Mouse (Mus musculus): Measurements from ENCODE around the gene Chd4. TPM values are rescaled to one million over a fixed set of nuclear protein-coding genes. Genes with fewer than 3 reads are reported as not detected.
"Not testable (repeated sequence)": the region's sequence is repeated elsewhere in the genome, so short reads cannot be mapped to it uniquely, and the experiment has no call there.

Chd4 gene
- total and polyA plus RNA-seq, 2 experiments from 2014 or later, result 72.6 to 141 TPM

GRCm38 (mm10) chr6:125160558-125160853, 64.7 kb downstream of the Chd4 start:
- 35% methylated on average over 10 of the region's 10 CpGs for WGBS
- H3K9ac ChIP-seq, result no peak overlapping the region
- TF ChIP-seq CTCF (IDR thresholded peaks at IDR 0.05; ENCODE audit: low read depth), result no peak

GRCm38 (mm10) chr6:125160854-125161760, 65.3 kb downstream of the Chd4 start:
- H3K4me3 ChIP-seq (ENCODE audit: low read depth, low read length), result no peak overlapping the region
- H3K9ac ChIP-seq, result no peak overlapping the region
- no peak for ATAC-seq
- peaks cover 10% of the 10 kb centered on the region for H3K4me1 ChIP-seq (ENCODE audit: insufficient read depth)
- 15% methylated on average over 22 of the region's 22 CpGs for WGBS
- no peak for TF ChIP-seq CTCF (IDR thresholded peaks at IDR 0.05; ENCODE audit: low read depth)
- H3K36me3 ChIP-seq (ENCODE audit: insufficient read depth), result peaks cover 45% of the 10 kb centered on the region
- no peak overlapping the region for H3K4me2 ChIP-seq (ENCODE audit: low read depth)
- no peaks in the 10 kb centered on the region for H3K9me3 ChIP-seq (ENCODE audit: low read length)
- no peaks in the 10 kb centered on the region for H3K27me3 ChIP-seq (ENCODE audit: insufficient read depth, low read length)
- DNase-seq, result peak; percentile 31
- H3K27ac ChIP-seq (ENCODE audit: low read depth, low read length), result peak overlapping the region; percentile 29; the same call in 1 of the 2 replicates

More at GRCm38 (mm10) chr6:125160558-125160853, 64.7 kb downstream of the Chd4 start:
- DNase-seq, result no peak
- Histone ChIP-seq H3K27me3 (ENCODE audit: insufficient read depth, low read length) (no peaks in the 10 kb centered on the region), H3K4me2 (ENCODE audit: low read depth) (no peak overlapping the region), H3K4me3 (ENCODE audit: low read depth, low read length) (no peak overlapping the region), H3K27ac (ENCODE audit: low read depth, low read length) (peak overlapping the region; percentile 21; the same call in 1 of the 2 replicates), H3K4me1 (ENCODE audit: insufficient read depth) (peaks cover 10% of the 10 kb centered on the region), H3K36me3 (ENCODE audit: insufficient read depth) (peaks cover 49% of the 10 kb centered on the region), H3K9me3 (ENCODE audit: low read length) (no peaks in the 10 kb centered on the region)
- no peak for ATAC-seq

- 5% methylated on average over 3 of the region's 5 CpGs for WGBS
- not testable (repeated sequence) for H3K9ac ChIP-seq; H3K4me3 ChIP-seq (ENCODE audit: low read depth, low read length); H3K27ac ChIP-seq (ENCODE audit: low read depth, low read length); H3K4me2 ChIP-seq (ENCODE audit: low read depth); ATAC-seq; H3K27me3 ChIP-seq (ENCODE audit: insufficient read depth, low read length); H3K9me3 ChIP-seq (ENCODE audit: low read length)
- peak; percentile 86 for DNase-seq
- Histone ChIP-seq H3K4me1 (ENCODE audit: insufficient read depth) (peaks cover 12% of the 10 kb centered on the region), H3K36me3 (ENCODE audit: insufficient read depth) (peaks cover 40% of the 10 kb centered on the region)
- TF ChIP-seq CTCF (IDR thresholded peaks at IDR 0.05; ENCODE audit: low read depth), result peak; percentile 74
Observed at GRCm38 (mm10) chr6:125161971-125162370, 66.2 kb downstream of the Chd4 start.

GRCm38 (mm10) chr6:125162615-125163305, 67.0 kb downstream of the Chd4 start:
- H3K27ac ChIP-seq (ENCODE audit: low read depth, low read length); H3K4me3 ChIP-seq (ENCODE audit: low read depth, low read length); H3K9me3 ChIP-seq (ENCODE audit: low read length); H3K27me3 ChIP-seq (ENCODE audit: insufficient read depth, low read length); DNase-seq; H3K9ac ChIP-seq; H3K4me2 ChIP-seq (ENCODE audit: low read depth); ATAC-seq: not testable (repeated sequence)
- H3K36me3 ChIP-seq (ENCODE audit: insufficient read depth), result peaks cover 33% of the 10 kb centered on the region
- 76% methylated on average over 11 of the region's 16 CpGs for WGBS
- H3K4me1 ChIP-seq (ENCODE audit: insufficient read depth), result peaks cover 17% of the 10 kb centered on the region

DNA sequence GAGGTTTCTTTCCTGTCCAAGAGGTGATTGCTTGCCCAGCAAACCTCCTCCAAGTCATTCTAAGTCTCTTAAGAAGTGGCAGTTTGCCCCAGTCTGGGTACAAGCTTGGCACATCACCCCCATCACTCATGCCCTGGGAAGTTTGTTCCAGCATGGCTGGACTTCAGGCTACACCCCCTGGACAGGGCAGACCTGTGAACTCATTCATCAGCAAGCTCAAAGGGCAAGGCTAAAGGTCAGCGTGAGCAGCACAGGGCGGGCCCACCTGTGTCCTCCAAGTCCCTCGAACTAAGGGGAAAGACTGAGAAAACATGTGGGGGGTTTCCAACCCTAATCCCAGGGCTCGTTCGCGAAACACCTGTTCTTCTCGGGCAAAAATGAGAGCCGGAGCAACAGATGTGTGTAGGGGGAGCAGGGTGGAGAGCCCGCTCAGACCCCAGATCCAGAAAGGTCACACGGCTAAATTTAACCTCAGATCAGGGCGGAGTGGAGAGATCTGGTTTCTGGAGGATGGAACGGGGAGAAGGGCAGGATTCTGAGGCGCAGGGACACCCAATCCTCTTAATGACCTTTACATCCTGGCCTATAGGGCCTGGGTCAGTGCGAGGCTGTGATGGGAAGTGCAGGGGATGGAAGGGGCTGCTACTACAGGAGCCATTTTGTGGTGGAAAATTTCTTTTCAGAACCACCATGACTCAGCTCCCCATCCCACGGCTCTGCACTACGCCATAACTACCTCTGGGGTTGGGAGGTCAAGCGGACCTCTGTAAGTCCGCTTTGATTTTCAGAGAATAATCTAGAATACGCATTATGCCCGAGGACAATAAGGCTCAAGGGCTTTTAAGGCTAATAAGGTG, 68.2 kb downstream of the Chd4 start:
- ATAC-seq (no peak), DNase-seq (no peak)
- Histone ChIP-seq H3K36me3 (ENCODE audit: insufficient read depth) (peaks cover 32% of the 10 kb centered on the region), H3K27me3 (ENCODE audit: insufficient read depth, low read length) (no peaks in the 10 kb centered on the region), H3K27ac (ENCODE audit: low read depth, low read length) (peak overlapping the region; percentile 80), H3K9me3 (ENCODE audit: low read length) (no peaks in the 10 kb centered on the region), H3K4me1 (ENCODE audit: insufficient read depth) (peaks cover 17% of the 10 kb centered on the region), H3K4me2 (ENCODE audit: low read depth) (peak overlapping the region; percentile 84), H3K9ac (peak overlapping the region; percentile 87), H3K4me3 (ENCODE audit: low read depth, low read length) (peak overlapping the region; percentile 72)
- TF ChIP-seq CTCF (IDR thresholded peaks at IDR 0.05; ENCODE audit: low read depth), result no peak
- 3% methylated on average over 20 of the region's 20 CpGs for WGBS

DNA sequence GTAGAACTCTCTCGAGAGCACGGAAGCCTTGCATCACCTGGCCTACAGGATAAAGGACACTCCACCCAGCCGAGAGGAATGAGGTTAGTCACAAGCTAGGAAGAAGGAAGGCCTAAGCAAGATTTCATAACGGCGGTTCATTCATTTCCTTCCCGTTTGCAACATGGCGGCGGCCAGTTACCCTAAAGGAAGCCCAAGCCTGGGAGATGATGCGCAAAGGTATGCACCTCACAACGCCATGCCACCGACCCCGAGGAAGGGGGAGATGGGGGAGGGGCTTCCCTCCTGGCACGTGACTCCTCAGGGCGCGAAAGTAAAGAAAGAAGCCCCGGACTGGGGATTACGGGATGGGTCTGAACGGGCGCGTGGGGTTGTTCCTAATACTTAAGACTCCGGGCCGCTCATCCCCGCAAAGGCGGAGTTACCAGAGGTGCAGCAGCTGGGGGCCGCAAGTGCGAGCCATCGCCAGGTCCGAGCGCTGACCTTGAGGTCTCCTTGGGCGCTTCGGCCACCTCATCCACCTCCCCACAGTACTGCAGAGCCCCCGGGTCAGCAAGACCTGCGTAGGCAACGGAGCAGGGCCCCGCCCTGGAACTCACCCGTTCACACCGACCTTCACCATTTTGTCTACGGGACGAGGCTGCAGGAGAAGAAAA, 69.0 kb downstream of the Chd4 start:
- Histone ChIP-seq H3K4me3 (ENCODE audit: low read depth, low read length) (peak overlapping the region; percentile 72), H3K4me2 (ENCODE audit: low read depth) (peak overlapping the region; percentile 84), H3K36me3 (ENCODE audit: insufficient read depth) (peaks cover 37% of the 10 kb centered on the region), H3K27ac (ENCODE audit: low read depth, low read length) (peak overlapping the region; percentile 80), H3K4me1 (ENCODE audit: insufficient read depth) (peaks cover 17% of the 10 kb centered on the region), H3K9ac (peak overlapping the region; percentile 87), H3K9me3 (ENCODE audit: low read length) (no peaks in the 10 kb centered on the region), H3K27me3 (ENCODE audit: insufficient read depth, low read length) (no peaks in the 10 kb centered on the region)
- peak; percentile 46 for ATAC-seq
- DNase-seq, result peak; percentile 80
- TF ChIP-seq CTCF (IDR thresholded peaks at IDR 0.05; ENCODE audit: low read depth), result no peak
- under 1% methylated on average over 37 of the region's 39 CpGs for WGBS

All from forebrain, postnatal 0 days (tissue).